Mouse (Mus musculus) stomach, postnatal 0 days (tissue): ENCODE measurements at regions not wholly inside any gene's neighbourhood (a gene's known extent, or its start where the extent isn't known, plus 50 kb on each side); places are given as distances from the start of the nearest gene placed in this dataset.

Experiments
- ATAC-seq: fragments of 200-750 bp; cut with Nextera tagmentation; 2 replicates; pipeline ENCODE4 v1.8.0; 2017; ENCODE audit not compliant: low FRiP score, low TSS enrichment
- DNase-seq: peaks from one replicate; pipeline ENCODE4 v3.0.0-alpha.2; 2016; ENCODE audit warnings: low spot score
- H3K27ac ChIP-seq: fragments of 300-500 bp; sonication (generic); replicated peaks from 2 replicates; pipeline ENCODE4 v1.5.1; 2014; ENCODE audit warnings: mild to moderate bottlenecking, control low read depth
- H3K27me3 ChIP-seq: fragments of 300-500 bp; sonication (generic); 2 replicates; pipeline ENCODE4 v1.6.1; 2014; ENCODE audit warnings: low read length; ENCODE audit not compliant: control insufficient read depth, insufficient read depth
- H3K36me3 ChIP-seq: fragments of 300-500 bp; sonication (generic); 2 replicates; pipeline ENCODE4 v1.6.1; 2014; ENCODE audit warnings: low read length, mixed read lengths; ENCODE audit not compliant: control insufficient read depth, insufficient read depth
- H3K4me1 ChIP-seq: fragments of 300-500 bp; sonication (generic); replicated peaks from 2 replicates; pipeline ENCODE4 v1.6.1; 2014; ENCODE audit warnings: antibody characterized with exemption; ENCODE audit not compliant: control insufficient read depth, insufficient read depth
- H3K4me2 ChIP-seq: fragments of 300-500 bp; sonication (generic); replicated peaks from 2 replicates; pipeline ENCODE4 v1.6.1; 2014; ENCODE audit warnings: low read depth, mild to moderate bottlenecking, control low read depth, moderate library complexity
- H3K4me3 ChIP-seq: fragments of 300-500 bp; sonication (generic); 2 replicates; pipeline ENCODE4 v1.5.1; 2014; ENCODE audit warnings: low read depth, low read length, control low read depth
- H3K9ac ChIP-seq: fragments of 300-500 bp; sonication (generic); 2 replicates; pipeline ENCODE4 v1.6.1; 2014; ENCODE audit warnings: mild to moderate bottlenecking, low read length, control low read depth, mixed read lengths
- H3K9me3 ChIP-seq: fragments of 300-500 bp; sonication (generic); 2 replicates; pipeline ENCODE4 v1.6.1; 2016; ENCODE audit warnings: low read length; ENCODE audit not compliant: control insufficient read depth
- CTCF ChIP-seq: IDR thresholded peaks from 2 replicates; pipeline ENCODE4 v1.5.1; 2016; ENCODE audit warnings: antibody characterized with exemption, low read depth, mild to moderate bottlenecking, moderate library complexity
- EP300 ChIP-seq: optimal IDR thresholded peaks from 2 replicates; pipeline ENCODE3; 2016; ENCODE audit warnings: antibody characterized with exemption
- WGBS: fragments of 180-500 bp; shearing (Covaris S2); extraction: QIAGEN DNeasy Blood & Tissue Kit; methylation state at CpG from one replicate; pipeline ENCODE4 v1.1.7; 2014; 5-methylcytosine and 5-hydroxymethylcytosine counted together

GRCm38 (mm10) chr1:137958040-137958439 is 217.5 kb downstream of the Ptprc start:
- no peaks in the 10 kb centered on the region for H3K9me3 ChIP-seq
- H3K27ac ChIP-seq: no peak overlapping the region
- H3K4me2 ChIP-seq: no peak overlapping the region
- no peaks in the 10 kb centered on the region for H3K27me3 ChIP-seq
- 21% methylated on average over 3 of the region's 3 CpGs for WGBS
- H3K4me1 ChIP-seq: no peaks in the 10 kb centered on the region
- no peaks in the 10 kb centered on the region for H3K36me3 ChIP-seq
- H3K4me3 ChIP-seq: no peak overlapping the region
- H3K9ac ChIP-seq: no peak overlapping the region
- ATAC-seq: no peak
- TF ChIP-seq EP300: no peak
- TF ChIP-seq CTCF: no peak
- DNase-seq: no peak

GRCm38 (mm10) chr1:137955993-137956392 is 219.5 kb downstream of the Ptprc start:
- Histone ChIP-seq H3K4me3 (no peak overlapping the region), H3K36me3 (no peaks in the 10 kb centered on the region), H3K4me2 (no peak overlapping the region), H3K9me3 (no peaks in the 10 kb centered on the region), H3K27ac (no peak overlapping the region), H3K27me3 (no peaks in the 10 kb centered on the region), H3K9ac (no peak overlapping the region), H3K4me1 (no peaks in the 10 kb centered on the region)
- ATAC-seq (no peak), DNase-seq (no peak)
- whole genome bisulfite sequencing: 65% methylated on average over 3 of the region's 3 CpGs
- no peak for TF ChIP-seq CTCF
- no peak for TF ChIP-seq EP300

- TF ChIP-seq CTCF (no peak), EP300 (no peak)
- DNase-seq: no peak
- Histone ChIP-seq H3K4me3 (no peak overlapping the region), H3K9me3 (no peaks in the 10 kb centered on the region), H3K27ac (no peak overlapping the region), H3K4me1 (no peaks in the 10 kb centered on the region), H3K9ac (no peak overlapping the region), H3K4me2 (no peak overlapping the region), H3K36me3 (no peaks in the 10 kb centered on the region), H3K27me3 (no peaks in the 10 kb centered on the region)
- 78% methylated on average over 2 of the region's 2 CpGs for WGBS
- no peak for ATAC-seq
Measured at GRCm38 (mm10) chr1:137955139-137955538, 220.4 kb downstream of the Ptprc start.

GRCm38 (mm10) chr1:137953369-137953768 is 222.1 kb downstream of the Ptprc start:
- WGBS: 41% methylated on average over 1 of the region's 1 CpGs

GRCm38 (mm10) chr1:137952777-137953176 is 222.7 kb downstream of the Ptprc start:
- DNase-seq (no peak), ATAC-seq (no peak)
- TF ChIP-seq CTCF (no peak), EP300 (no peak)
- no peaks in the 10 kb centered on the region for H3K27me3 ChIP-seq
- H3K36me3 ChIP-seq: no peaks in the 10 kb centered on the region
- H3K4me2 ChIP-seq: no peak overlapping the region
- H3K4me1 ChIP-seq: no peaks in the 10 kb centered on the region
- 90% methylated on average over 1 of the region's 1 CpGs for WGBS
- H3K9me3 ChIP-seq: no peaks in the 10 kb centered on the region
- no peak overlapping the region for H3K9ac ChIP-seq
- H3K4me3 ChIP-seq: no peak overlapping the region
- no peak overlapping the region for H3K27ac ChIP-seq

More at GRCm38 (mm10) chr1:137953369-137953768, 222.1 kb downstream of the Ptprc start:
- Histone ChIP-seq H3K9ac (no peak overlapping the region), H3K27ac (no peak overlapping the region), H3K4me1 (no peaks in the 10 kb centered on the region), H3K4me3 (no peak overlapping the region), H3K9me3 (no peaks in the 10 kb centered on the region), H3K4me2 (no peak overlapping the region), H3K36me3 (no peaks in the 10 kb centered on the region), H3K27me3 (no peaks in the 10 kb centered on the region)
- DNase-seq (no peak), ATAC-seq (no peak)
- no peak for TF ChIP-seq EP300

- H3K9ac ChIP-seq: no peak overlapping the region
- no peaks in the 10 kb centered on the region for H3K9me3 ChIP-seq
- 51% methylated on average over 1 of the region's 1 CpGs for WGBS
- DNase-seq: no peak
- no peaks in the 10 kb centered on the region for H3K4me1 ChIP-seq
- no peak overlapping the region for H3K4me3 ChIP-seq
- TF ChIP-seq CTCF (no peak), EP300 (no peak)
- no peaks in the 10 kb centered on the region for H3K36me3 ChIP-seq
- H3K27ac ChIP-seq: no peak overlapping the region
- ATAC-seq: no peak
- no peaks in the 10 kb centered on the region for H3K27me3 ChIP-seq
- no peak overlapping the region for H3K4me2 ChIP-seq
Measured at GRCm38 (mm10) chr1:137947900-137948299, 227.6 kb downstream of the Ptprc start.
